Mouse (Mus musculus): ENCODE measurements around the gene 2210010C04Rik.
"Not testable (repeated sequence)": the region's sequence is repeated elsewhere in the genome, so short reads cannot be mapped to it uniquely, and the experiment has no call there.

The 2210010C04Rik gene

DNA sequence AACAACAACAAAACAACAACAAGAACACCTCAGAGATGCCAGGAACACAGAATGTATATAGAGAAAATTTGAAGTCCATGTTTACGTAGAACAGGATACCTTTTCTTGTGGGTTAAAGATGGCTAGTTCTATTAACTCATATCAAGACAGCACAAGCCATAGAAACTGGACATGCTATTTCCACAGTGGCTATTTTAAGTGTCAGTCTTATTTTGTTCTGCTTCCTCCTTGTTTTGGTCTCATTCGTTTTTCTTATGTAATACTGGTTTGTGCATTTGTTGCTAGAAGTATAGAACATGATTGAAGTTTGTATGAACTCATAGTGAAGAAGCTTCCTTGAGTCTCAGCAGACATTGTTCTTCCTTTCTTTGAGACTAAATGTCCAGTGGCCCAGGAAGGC lies 16.2 kb downstream of the 2210010C04Rik start:
- DNase-seq (ENCODE audit: low spot score): no peak

DNA sequence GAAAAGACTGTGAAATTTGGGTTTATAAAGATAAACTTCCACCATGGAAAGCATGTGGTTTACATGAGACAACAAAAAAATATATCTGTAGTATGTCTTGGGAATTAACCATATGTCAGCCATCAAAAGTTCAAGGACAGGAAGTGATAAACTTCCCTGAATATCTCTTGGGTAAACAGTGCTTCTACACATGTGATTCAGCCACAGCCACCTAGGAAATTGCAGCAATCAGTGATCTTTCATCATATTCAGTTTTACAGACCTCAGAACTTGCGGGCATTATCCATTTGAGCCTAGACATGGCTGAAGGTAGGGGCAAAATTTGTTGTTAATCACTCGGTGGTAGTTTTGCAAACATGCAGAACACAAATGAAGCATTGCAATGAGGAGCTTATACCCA lies 16.7 kb downstream of the 2210010C04Rik start:
- DNase-seq (ENCODE audit: low spot score): no peak

DNA sequence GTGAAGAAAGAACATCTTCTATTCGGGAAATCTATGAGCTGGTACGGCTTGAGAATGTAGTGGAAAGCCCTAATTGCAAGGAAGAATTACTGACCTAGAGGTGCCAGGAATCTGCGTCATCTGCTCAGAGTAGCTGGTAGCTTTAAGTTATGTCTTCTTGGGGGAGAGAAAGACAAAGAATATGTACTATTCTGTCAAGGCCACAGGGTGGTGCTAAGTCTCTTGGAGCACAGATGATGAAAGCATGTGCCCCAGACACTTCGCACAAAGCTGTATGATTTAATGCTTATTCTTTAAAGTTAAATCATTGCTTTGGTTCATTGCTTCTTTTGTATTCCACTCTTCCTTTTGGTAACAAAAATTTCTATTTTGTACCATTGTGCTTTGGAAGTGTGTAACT lies 20.2 kb downstream of the 2210010C04Rik start:
- DNase-seq (ENCODE audit: low spot score): no peak

DNA sequence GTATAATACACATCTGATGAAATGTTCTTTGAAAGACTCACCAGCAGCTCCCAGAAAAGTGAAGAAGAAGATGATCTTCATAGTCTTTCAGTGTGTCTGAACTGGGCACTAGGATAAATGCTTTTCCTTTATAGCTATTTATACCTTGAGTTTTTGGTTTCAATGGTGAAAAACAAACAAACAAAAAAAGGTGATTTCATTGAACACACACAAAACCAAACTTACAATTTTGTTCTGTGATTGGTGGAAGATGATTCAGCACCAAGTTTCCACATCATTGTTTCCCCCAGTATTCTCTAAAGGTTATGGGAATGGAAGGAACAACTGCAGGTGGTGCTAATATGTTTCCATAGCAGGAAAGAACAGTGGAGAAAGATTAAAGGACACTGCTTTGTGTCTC lies 35.9 kb downstream of the 2210010C04Rik start, which contains the start of gene Gm2663:
Gene Gm2663 (minus strand): TSS at position 101 of the 400 bp plus-strand sequence.
- DNase-seq (ENCODE audit: low spot score): not testable (repeated sequence)
